9 mouse cellular contexts compared by ENCODE assay signal in genomic region chr1:171078419-171078818, GRCm38 (mm10). TPM values are rescaled to one million over a fixed set of nuclear protein-coding genes. Genes with fewer than 3 reads are reported as not detected.
DNase-seq lines count a peak whose midpoint lies in the region; ATAC-seq lines count a peak whose summit lies in the region.
"Not testable (repeated sequence)": the region's sequence is repeated elsewhere in the genome, so short reads cannot be mapped to it uniquely, and the experiment has no call there.
"Had no signal": no experiment of that assay in that cellular context is flagged by ENCODE, and none has a peak within 500 bp of the region (broad histone marks: within the 10 kb centered on the region; RNA-seq: fewer than 3 reads in every experiment).

No protein-coding gene starts in this region.

- DNase-seq in embryo, embryonic 10.5 days (ENCODE audit: low spot score), result peak; percentile 35
- peak; percentile 28 for DNase-seq in hindbrain, embryonic 14.5 days (ENCODE audit: low spot score)
- peak; percentile 32 for DNase-seq in midbrain, embryonic 14.5 days
- DNase-seq in splenic B cell, adult 2 months (ENCODE audit: low read depth, low spot score), result peak; percentile 12

- not testable (repeated sequence) for ATAC-seq in forebrain, embryonic 13.5 days; heart, embryonic 13.5 days (ENCODE audit: extremely low read depth, insufficient number of reproducible peaks, low FRiP score, low TSS enrichment); hindbrain, embryonic 14.5 days (ENCODE audit: low FRiP score); kidney, embryonic 15.5 days (replicated peaks; ENCODE audit: low FRiP score); liver, embryonic 15.5 days (ENCODE audit: insufficient read depth); midbrain, embryonic 14.5 days (ENCODE audit: low FRiP score, low TSS enrichment)

- H3K9ac ChIP-seq in forebrain, embryonic 13.5 days; heart, embryonic 13.5 days; hindbrain, embryonic 14.5 days; kidney, embryonic 15.5 days; liver, embryonic 15.5 days; midbrain, embryonic 14.5 days (replicated peaks; ENCODE audit: low read length): not testable (repeated sequence)

- peak overlapping the region; percentile 11 for H3K4me3 ChIP-seq in forebrain, embryonic 13.5 days
- H3K4me3 ChIP-seq in heart, embryonic 13.5 days, result peak overlapping the region; percentile 31
- not testable (repeated sequence) for H3K4me3 ChIP-seq in hindbrain, embryonic 14.5 days (replicated peaks; ENCODE audit: low read length); liver, embryonic 15.5 days (replicated peaks); midbrain, embryonic 14.5 days (replicated peaks; ENCODE audit: low read depth, low read length)
- peak overlapping the region; percentile 29; the same call in 1 of the 2 replicates for H3K4me3 ChIP-seq in kidney, embryonic 15.5 days (replicated peaks)

- peaks cover 35% of the 10 kb centered on the region for H3K27me3 ChIP-seq in forebrain, embryonic 13.5 days
- H3K27me3 ChIP-seq in heart, embryonic 13.5 days (replicated peaks), result peaks cover 40% of the 10 kb centered on the region
- peaks cover 24% of the 10 kb centered on the region for H3K27me3 ChIP-seq in hindbrain, embryonic 14.5 days (ENCODE audit: control insufficient read depth, insufficient read depth, low read length)
- peaks cover 35% of the 10 kb centered on the region for H3K27me3 ChIP-seq in kidney, embryonic 15.5 days
- H3K27me3 ChIP-seq in liver, embryonic 15.5 days, result peaks cover 43% of the 10 kb centered on the region
- peaks cover 23% of the 10 kb centered on the region for H3K27me3 ChIP-seq in midbrain, embryonic 14.5 days (ENCODE audit: control insufficient read depth, insufficient read depth, low read length)
- not testable (repeated sequence) for H3K27me3 ChIP-seq in splenic B cell, adult 2 months (ENCODE audit: control insufficient read depth, insufficient read depth, low read length, poor library complexity, severe bottlenecking)

- 14% methylated on average over 12 of the region's 12 CpGs for WGBS in forebrain, embryonic 13.5 days
- 21% methylated on average over 12 of the region's 12 CpGs for WGBS in heart, embryonic 13.5 days
- 22% methylated on average over 12 of the region's 12 CpGs for WGBS in hindbrain, embryonic 14.5 days
- 21% methylated on average over 12 of the region's 12 CpGs for WGBS in kidney, embryonic 15.5 days
- WGBS in liver, embryonic 15.5 days (ENCODE audit: insufficient replicate concordance), result 17% methylated on average over 12 of the region's 12 CpGs
- 21% methylated on average over 11 of the region's 12 CpGs for WGBS in midbrain, embryonic 14.5 days

- H3K36me3 ChIP-seq in forebrain, embryonic 13.5 days (ENCODE audit: poor library complexity, severe bottlenecking); heart, embryonic 13.5 days; hindbrain, embryonic 14.5 days (replicated peaks; ENCODE audit: control insufficient read depth, insufficient read depth); kidney, embryonic 15.5 days; liver, embryonic 15.5 days (replicated peaks); midbrain, embryonic 14.5 days (ENCODE audit: control insufficient read depth, insufficient read depth, low read length); splenic B cell, adult 2 months (ENCODE audit: control insufficient read depth, insufficient read depth, low read length, poor library complexity, severe bottlenecking): not testable (repeated sequence)

- not testable (repeated sequence) for H3K4me1 ChIP-seq in forebrain, embryonic 13.5 days; heart, embryonic 13.5 days; hindbrain, embryonic 14.5 days (replicated peaks; ENCODE audit: control insufficient read depth, insufficient read depth, low read length); kidney, embryonic 15.5 days; liver, embryonic 15.5 days (replicated peaks); midbrain, embryonic 14.5 days (ENCODE audit: control insufficient read depth, insufficient read depth, low read length)

- H3K27ac ChIP-seq in forebrain, embryonic 13.5 days; heart, embryonic 13.5 days (replicated peaks); hindbrain, embryonic 14.5 days; kidney, embryonic 15.5 days; liver, embryonic 15.5 days (replicated peaks); midbrain, embryonic 14.5 days (replicated peaks; ENCODE audit: low read depth, low read length): not testable (repeated sequence)

- peak overlapping the region; percentile 50 for H3K4me2 ChIP-seq in forebrain, embryonic 13.5 days
- peak overlapping the region; percentile 59 for H3K4me2 ChIP-seq in heart, embryonic 13.5 days
- H3K4me2 ChIP-seq in hindbrain, embryonic 14.5 days (replicated peaks), result peak overlapping the region; percentile 42
- peak overlapping the region; percentile 51 for H3K4me2 ChIP-seq in kidney, embryonic 15.5 days
- H3K4me2 ChIP-seq in liver, embryonic 15.5 days, result peak overlapping the region; percentile 30; the same call in 1 of the 2 replicates
- H3K4me2 ChIP-seq in midbrain, embryonic 14.5 days (ENCODE audit: low read length), result peak overlapping the region; percentile 30; the same call in 1 of the 2 replicates

- H3K9me3 ChIP-seq in forebrain, embryonic 13.5 days (replicated peaks); heart, embryonic 13.5 days; hindbrain, embryonic 14.5 days (ENCODE audit: control insufficient read depth, low read length); kidney, embryonic 15.5 days (replicated peaks); liver, embryonic 15.5 days (replicated peaks); midbrain, embryonic 14.5 days (ENCODE audit: control insufficient read depth, low read length): not testable (repeated sequence)

RNA-seq across cellular contexts. Expression of gene Fcgr3, which starts 13.7 kb away (rescaled TPM):
- polyA plus RNA-seq in forebrain, embryonic 13.5 days (2015; fragmentation: Nextera tagmentation; extraction: Ambion mirVana), result 3.5 and 3.8 TPM in 2 replicates
- polyA plus RNA-seq in heart, embryonic 13.5 days (2015; fragmentation: Nextera tagmentation; extraction: Ambion mirVana), result 6.9 and 9.1 TPM in 2 replicates
- 9.6 and 11.6 TPM in 2 replicates for polyA plus RNA-seq in hindbrain, embryonic 14.5 days (2014; fragmentation: Nextera tagmentation; extraction: Ambion mirVana)
- polyA plus RNA-seq in kidney, embryonic 15.5 days (2015; fragmentation: Nextera tagmentation; extraction: Ambion mirVana), result 7.8 and 10.5 TPM in 2 replicates
- 27.2 and 28.0 TPM in 2 replicates for polyA plus RNA-seq in liver, embryonic 15.5 days (2015; fragmentation: Nextera tagmentation; extraction: Ambion mirVana)
- 2.5 and 8.3 TPM in 2 replicates for polyA plus RNA-seq in midbrain, embryonic 14.5 days (2014; fragmentation: Nextera tagmentation; extraction: Ambion mirVana)

RNA-seq across cellular contexts. Expression of gene Cfap126, which starts 35.3 kb away (rescaled TPM):
- 6.6 and 7.8 TPM in 2 replicates for polyA plus RNA-seq in forebrain, embryonic 13.5 days (2015; fragmentation: Nextera tagmentation; extraction: Ambion mirVana)
- polyA plus RNA-seq in heart, embryonic 13.5 days (2015; fragmentation: Nextera tagmentation; extraction: Ambion mirVana), result 2.8 TPM in 2 replicates
- 11.7 and 20.3 TPM in 2 replicates for polyA plus RNA-seq in hindbrain, embryonic 14.5 days (2014; fragmentation: Nextera tagmentation; extraction: Ambion mirVana)
- 2.0 and 2.1 TPM in 2 replicates for polyA plus RNA-seq in kidney, embryonic 15.5 days (2015; fragmentation: Nextera tagmentation; extraction: Ambion mirVana)
- 1.7 and 2.6 TPM in 2 replicates for polyA plus RNA-seq in liver, embryonic 15.5 days (2015; fragmentation: Nextera tagmentation; extraction: Ambion mirVana)
- polyA plus RNA-seq in midbrain, embryonic 14.5 days (2014; fragmentation: Nextera tagmentation; extraction: Ambion mirVana), result 2.7 and 4.2 TPM in 2 replicates

RNA-seq across cellular contexts. Expression of gene Fcgr4, which starts 59.7 kb away (rescaled TPM):
- polyA plus RNA-seq in forebrain, embryonic 13.5 days (2015; fragmentation: Nextera tagmentation; extraction: Ambion mirVana), result 0.33 TPM in 1 of 2 replicates, not detected in the other
- polyA plus RNA-seq in heart, embryonic 13.5 days (2015; fragmentation: Nextera tagmentation; extraction: Ambion mirVana), result 0.37 and 0.85 TPM in 2 replicates
- polyA plus RNA-seq in hindbrain, embryonic 14.5 days (2014; fragmentation: Nextera tagmentation; extraction: Ambion mirVana), result 0.33 and 0.56 TPM in 2 replicates
- polyA plus RNA-seq in kidney, embryonic 15.5 days (2015; fragmentation: Nextera tagmentation; extraction: Ambion mirVana), result 1.2 and 1.3 TPM in 2 replicates
- polyA plus RNA-seq in liver, embryonic 15.5 days (2015; fragmentation: Nextera tagmentation; extraction: Ambion mirVana), result 3.9 and 4.2 TPM in 2 replicates
- polyA plus RNA-seq in midbrain, embryonic 14.5 days (2014; fragmentation: Nextera tagmentation; extraction: Ambion mirVana), result 1.5 TPM in 1 of 2 replicates, not detected in the other
- polyA plus RNA-seq: testis, adult 2 months had no signal
